Mouse (Mus musculus): ENCODE results near the gene Uba52. TPM values are rescaled to one million over a fixed set of nuclear protein-coding genes. Genes with fewer than 3 reads are reported as not detected.

Uba52 gene
- polyA plus RNA-seq, 1 experiment from 2014 or later, result 755 TPM

- Histone ChIP-seq H3K4me2 (replicated peaks) (peak overlapping the region; percentile 9; the same call in 1 of the 2 replicates), H3K27ac (no peak overlapping the region), H3K9me3 (no peaks in the 10 kb centered on the region), H3K4me3 (replicated peaks) (no peak overlapping the region), H3K36me3 (peaks cover 47% of the 10 kb centered on the region), H3K27me3 (no peaks in the 10 kb centered on the region), H3K4me1 (replicated peaks) (peaks cover 33% of the 10 kb centered on the region), H3K9ac (replicated peaks) (no peak overlapping the region)
- ATAC-seq, result no peak
- 85% methylated on average over 5 of the region's 5 CpGs for WGBS
These were observed 18.7 kb upstream of the Uba52 start for GRCm38 (mm10) chr8:70529299-70529698.

GRCm38 (mm10) chr8:70528182-70528797, 17.7 kb upstream of the Uba52 start:
- ATAC-seq, result no peak
- Histone ChIP-seq H3K36me3 (peaks cover 37% of the 10 kb centered on the region), H3K9me3 (no peaks in the 10 kb centered on the region), H3K27ac (peak overlapping the region; percentile 88), H3K4me1 (replicated peaks) (peaks cover 38% of the 10 kb centered on the region), H3K9ac (replicated peaks) (peak overlapping the region; percentile 92), H3K4me2 (replicated peaks) (peak overlapping the region; percentile 87), H3K4me3 (replicated peaks) (peak overlapping the region; percentile 81), H3K27me3 (no peaks in the 10 kb centered on the region)
- WGBS, result 38% methylated on average over 13 of the region's 13 CpGs

- ATAC-seq, result peak; percentile 94
- peak within 1 kb of the TSS; percentile 87 for H3K4me2 ChIP-seq (replicated peaks)
- no peaks in the 10 kb centered on the region for H3K9me3 ChIP-seq
- peak within 1 kb of the TSS; percentile 81 for H3K4me3 ChIP-seq (replicated peaks)
- H3K27ac ChIP-seq, result peak within 1 kb of the TSS; percentile 88
- WGBS, result under 1% methylated on average over 45 of the region's 61 CpGs
- peaks cover 31% of the 10 kb centered on the region for H3K36me3 ChIP-seq
- H3K4me1 ChIP-seq (replicated peaks), result peaks cover 40% of the 10 kb centered on the region
- peak within 1 kb of the TSS; percentile 92 for H3K9ac ChIP-seq (replicated peaks)
- no peaks in the 10 kb centered on the region for H3K27me3 ChIP-seq
These were observed 17.0 kb upstream of the Uba52 start, which contains the start of the genes Fkbp8 and Kxd1 for GRCm38 (mm10) chr8:70527512-70528181. Gene Fkbp8 (plus strand): TSS chr8:70527724. Gene Kxd1 (minus strand): TSS chr8:70527956.

GRCm38 (mm10) chr8:70527111-70527511, 16.5 kb upstream of the Uba52 start:
- 3% methylated on average over 8 of the region's 8 CpGs for WGBS

GRCm38 (mm10) chr8:70522592-70523403, 12.2 kb upstream of the Uba52 start:
- peaks cover 29% of the 10 kb centered on the region for H3K4me1 ChIP-seq (replicated peaks)
- H3K4me3 ChIP-seq (replicated peaks), result peak overlapping the region; percentile 66
- no peaks in the 10 kb centered on the region for H3K27me3 ChIP-seq
- peak; percentile 87 for ATAC-seq
- H3K9ac ChIP-seq (replicated peaks), result peak overlapping the region; percentile 74
- H3K9me3 ChIP-seq, result no peaks in the 10 kb centered on the region
- peaks cover 21% of the 10 kb centered on the region for H3K36me3 ChIP-seq
- peak overlapping the region; percentile 81 for H3K27ac ChIP-seq
- WGBS, result under 1% methylated on average over 47 of the region's 51 CpGs
- H3K4me2 ChIP-seq (replicated peaks), result peak overlapping the region; percentile 81

More at GRCm38 (mm10) chr8:70527111-70527511, 16.5 kb upstream of the Uba52 start:
- Histone ChIP-seq H3K9me3 (no peaks in the 10 kb centered on the region), H3K4me3 (replicated peaks) (peak overlapping the region; percentile 81), H3K27ac (peak overlapping the region; percentile 88), H3K9ac (replicated peaks) (peak overlapping the region; percentile 92), H3K4me2 (replicated peaks) (peak overlapping the region; percentile 87), H3K36me3 (peaks cover 25% of the 10 kb centered on the region), H3K27me3 (no peaks in the 10 kb centered on the region), H3K4me1 (replicated peaks) (peaks cover 45% of the 10 kb centered on the region)
- ATAC-seq, result peak; percentile 28; the same call in 1 of the 2 replicates

GRCm38 (mm10) chr8:70519606-70520005, 9.0 kb upstream of the Uba52 start:
- peaks cover 43% of the 10 kb centered on the region for H3K36me3 ChIP-seq
- ATAC-seq, result no peak
- H3K9ac ChIP-seq (replicated peaks), result no peak overlapping the region
- H3K27ac ChIP-seq, result no peak overlapping the region
- no peak overlapping the region for H3K4me2 ChIP-seq (replicated peaks)
- H3K9me3 ChIP-seq, result no peaks in the 10 kb centered on the region
- no peak overlapping the region for H3K4me3 ChIP-seq (replicated peaks)
- H3K27me3 ChIP-seq, result no peaks in the 10 kb centered on the region
- 55% methylated on average over 2 of the region's 2 CpGs for WGBS
- peaks cover 17% of the 10 kb centered on the region for H3K4me1 ChIP-seq (replicated peaks)

GRCm38 (mm10) chr8:70519043-70519442, 8.4 kb upstream of the Uba52 start:
- Histone ChIP-seq H3K9me3 (no peaks in the 10 kb centered on the region), H3K9ac (replicated peaks) (no peak overlapping the region), H3K27me3 (no peaks in the 10 kb centered on the region), H3K4me3 (replicated peaks) (no peak overlapping the region), H3K36me3 (peaks cover 48% of the 10 kb centered on the region), H3K4me1 (replicated peaks) (peaks cover 17% of the 10 kb centered on the region), H3K27ac (no peak overlapping the region), H3K4me2 (replicated peaks) (no peak overlapping the region)
- no peak for ATAC-seq
- 97% methylated on average over 6 of the region's 6 CpGs for WGBS

GRCm38 (mm10) chr8:70517940-70518643, 7.5 kb upstream of the Uba52 start:
- H3K9me3 ChIP-seq, result no peaks in the 10 kb centered on the region
- WGBS, result 72% methylated on average over 10 of the region's 10 CpGs
- no peak for ATAC-seq
- H3K4me3 ChIP-seq (replicated peaks), result no peak overlapping the region
- no peaks in the 10 kb centered on the region for H3K27me3 ChIP-seq
- H3K9ac ChIP-seq (replicated peaks), result no peak overlapping the region
- H3K4me2 ChIP-seq (replicated peaks), result no peak overlapping the region
- peaks cover 13% of the 10 kb centered on the region for H3K4me1 ChIP-seq (replicated peaks)
- peaks cover 57% of the 10 kb centered on the region for H3K36me3 ChIP-seq
- no peak overlapping the region for H3K27ac ChIP-seq

GRCm38 (mm10) chr8:70513441-70513840, 2.8 kb upstream of the Uba52 start:
- H3K27ac ChIP-seq, result no peak overlapping the region
- no peak overlapping the region for H3K4me3 ChIP-seq (replicated peaks)
- H3K4me1 ChIP-seq (replicated peaks), result peaks cover 26% of the 10 kb centered on the region
- peaks cover 54% of the 10 kb centered on the region for H3K36me3 ChIP-seq
- WGBS, result 82% methylated on average over 2 of the region's 2 CpGs
- ATAC-seq, result no peak
- no peak overlapping the region for H3K4me2 ChIP-seq (replicated peaks)
- H3K9me3 ChIP-seq, result no peaks in the 10 kb centered on the region
- H3K27me3 ChIP-seq, result no peaks in the 10 kb centered on the region
- no peak overlapping the region for H3K9ac ChIP-seq (replicated peaks)

GRCm38 (mm10) chr8:70512253-70512903, 1.8 kb upstream of the Uba52 start:
- Histone ChIP-seq H3K4me2 (replicated peaks) (no peak overlapping the region), H3K9ac (replicated peaks) (no peak overlapping the region), H3K4me3 (replicated peaks) (no peak overlapping the region), H3K4me1 (replicated peaks) (peaks cover 28% of the 10 kb centered on the region), H3K9me3 (no peaks in the 10 kb centered on the region), H3K27me3 (no peaks in the 10 kb centered on the region), H3K36me3 (peaks cover 53% of the 10 kb centered on the region), H3K27ac (no peak overlapping the region)
- WGBS, result 92% methylated on average over 11 of the region's 11 CpGs
- ATAC-seq, result no peak

- H3K36me3 ChIP-seq, result peaks cover 56% of the 10 kb centered on the region
- WGBS, result 95% methylated on average over 2 of the region's 2 CpGs
- H3K27me3 ChIP-seq, result no peaks in the 10 kb centered on the region
- H3K4me1 ChIP-seq (replicated peaks), result peaks cover 28% of the 10 kb centered on the region
- 0 out of 2 replicates have a peak overlapping the region, but pooled peaks have one; percentile 86 for H3K4me2 ChIP-seq (replicated peaks)
- ATAC-seq, result no peak
- H3K27ac ChIP-seq, result no peak overlapping the region
- H3K4me3 ChIP-seq (replicated peaks), result no peak overlapping the region
- no peaks in the 10 kb centered on the region for H3K9me3 ChIP-seq
- H3K9ac ChIP-seq (replicated peaks), result no peak overlapping the region
These were observed 1.2 kb upstream of the Uba52 start for GRCm38 (mm10) chr8:70511770-70512169.
